Mouse (Mus musculus): Measurements from ENCODE around the gene Slfn9.
"Not testable (repeated sequence)": the region's sequence is repeated elsewhere in the genome, so short reads cannot be mapped to it uniquely, and the experiment has no call there.

The Slfn9 gene

GRCm38 (mm10) chr11:82991469-82992166, at the start of gene Slfn9:
Slfn9 (minus strand) TSS chr11:82991830.
- DNase-seq (ENCODE audit: low read depth, low spot score): peak; percentile 21

- no peak for DNase-seq (ENCODE audit: low read depth, low spot score)
These were observed 49.4 kb upstream of the Slfn9 start for GRCm38 (mm10) chr11:83041000-83041399.

- no peak for DNase-seq (ENCODE audit: low read depth, low spot score)
These were observed 48.7 kb upstream of the Slfn9 start for GRCm38 (mm10) chr11:83040325-83040724.

- no peak for DNase-seq (ENCODE audit: low read depth, low spot score)
These were observed 48.2 kb upstream of the Slfn9 start for GRCm38 (mm10) chr11:83039796-83040195.

- peak; percentile 30 for DNase-seq (ENCODE audit: low read depth, low spot score)
These were observed 47.5 kb upstream of the Slfn9 start for GRCm38 (mm10) chr11:83039156-83039555.

- not testable (repeated sequence) for DNase-seq (ENCODE audit: low read depth, low spot score)
These were observed 47.1 kb upstream of the Slfn9 start for GRCm38 (mm10) chr11:83038686-83039085.

GRCm38 (mm10) chr11:83020621-83021020, 29.0 kb upstream of the Slfn9 start, which contains the start of gene Slfn8:
Slfn8 (minus strand) TSS chr11:83020810.
- DNase-seq (ENCODE audit: low read depth, low spot score): peak; percentile 35

GRCm38 (mm10) chr11:83019561-83020519, 28.2 kb upstream of the Slfn9 start:
- DNase-seq (ENCODE audit: low read depth, low spot score): not testable (repeated sequence)

- no peak for DNase-seq (ENCODE audit: low read depth, low spot score)
These were observed 24.5 kb upstream of the Slfn9 start for GRCm38 (mm10) chr11:83016093-83016492.

- DNase-seq (ENCODE audit: low read depth, low spot score): no peak
These were observed 21.7 kb upstream of the Slfn9 start for GRCm38 (mm10) chr11:83013356-83013755.

- DNase-seq (ENCODE audit: low read depth, low spot score): not testable (repeated sequence)
These were observed 831 bp downstream of the Slfn9 start for GRCm38 (mm10) chr11:82990612-82991385.

- DNase-seq (ENCODE audit: low read depth, low spot score): no peak
These were observed 2.3 kb downstream of the Slfn9 start for GRCm38 (mm10) chr11:82989357-82989756.

GRCm38 (mm10) chr11:82987621-82988020, 4.0 kb downstream of the Slfn9 start:
- DNase-seq (ENCODE audit: low read depth, low spot score): peak; percentile 41

GRCm38 (mm10) chr11:82983193-82983592, 8.4 kb downstream of the Slfn9 start:
- no peak for DNase-seq (ENCODE audit: low read depth, low spot score)

- not testable (repeated sequence) for DNase-seq (ENCODE audit: low read depth, low spot score)
These were observed 9.2 kb downstream of the Slfn9 start for GRCm38 (mm10) chr11:82982409-82982808.

- no peak for DNase-seq (ENCODE audit: low read depth, low spot score)
These were observed 17.7 kb downstream of the Slfn9 start for GRCm38 (mm10) chr11:82973916-82974315.

GRCm38 (mm10) chr11:82971590-82971974, 20.0 kb downstream of the Slfn9 start:
- DNase-seq (ENCODE audit: low read depth, low spot score): no peak

- DNase-seq (ENCODE audit: low read depth, low spot score): peak; percentile 73
These were observed 20.7 kb downstream of the Slfn9 start for GRCm38 (mm10) chr11:82970712-82971589.

- DNase-seq (ENCODE audit: low read depth, low spot score): no peak
These were observed 29.4 kb downstream of the Slfn9 start for GRCm38 (mm10) chr11:82962215-82962614.

- no peak for DNase-seq (ENCODE audit: low read depth, low spot score)
These were observed 29.9 kb downstream of the Slfn9 start for GRCm38 (mm10) chr11:82961743-82962142.

- DNase-seq (ENCODE audit: low read depth, low spot score): peak; percentile 43
These were observed 32.0 kb downstream of the Slfn9 start for GRCm38 (mm10) chr11:82959613-82960012.
